Mouse (Mus musculus): Measurements from ENCODE around the gene Slc46a3. TPM values are rescaled to one million over a fixed set of nuclear protein-coding genes. Genes with fewer than 3 reads are reported as not detected.

Slc46a3 gene
- polyA plus RNA-seq, 1 experiment from 2014 or later, result 21.4 TPM

GRCm38 (mm10) chr5:147832842-147833241 is 61.8 kb downstream of the Slc46a3 start:
- 0 out of 2 replicates have a peak, but pooled peaks have one; percentile 36 for ATAC-seq
- H3K36me3 ChIP-seq (ENCODE audit: control insufficient read depth, insufficient read depth, low read length), result no peaks in the 10 kb centered on the region
- H3K4me2 ChIP-seq (ENCODE audit: low read depth, low read length), result no peak overlapping the region
- H3K27ac ChIP-seq (ENCODE audit: low read length), result no peak overlapping the region
- no peaks in the 10 kb centered on the region for H3K27me3 ChIP-seq (replicated peaks; ENCODE audit: control insufficient read depth, insufficient read depth, low read length)
- H3K9me3 ChIP-seq (ENCODE audit: control insufficient read depth, low read length), result no peaks in the 10 kb centered on the region
- 0 out of 2 replicates have a peak overlapping the region, but pooled peaks have one; percentile 5 for H3K4me3 ChIP-seq (ENCODE audit: low read length)
- no peak overlapping the region for H3K9ac ChIP-seq (ENCODE audit: low read depth, low read length)
- WGBS, result 17% methylated on average over 14 of the region's 14 CpGs
- H3K4me1 ChIP-seq (ENCODE audit: control insufficient read depth, insufficient read depth, low read length), result peaks cover 3% of the 10 kb centered on the region; the same call in 1 of the 2 replicates

- no peak overlapping the region for H3K4me2 ChIP-seq (ENCODE audit: low read depth, low read length)
- 77% methylated on average over 8 of the region's 8 CpGs for WGBS
- no peak for ATAC-seq
- no peaks in the 10 kb centered on the region for H3K27me3 ChIP-seq (replicated peaks; ENCODE audit: control insufficient read depth, insufficient read depth, low read length)
- peaks cover 12% of the 10 kb centered on the region for H3K4me1 ChIP-seq (ENCODE audit: control insufficient read depth, insufficient read depth, low read length)
- no peaks in the 10 kb centered on the region for H3K9me3 ChIP-seq (ENCODE audit: control insufficient read depth, low read length)
- no peak overlapping the region for H3K4me3 ChIP-seq (ENCODE audit: low read length)
- H3K27ac ChIP-seq (ENCODE audit: low read length), result no peak overlapping the region
- H3K36me3 ChIP-seq (ENCODE audit: control insufficient read depth, insufficient read depth, low read length), result no peaks in the 10 kb centered on the region
- no peak overlapping the region for H3K9ac ChIP-seq (ENCODE audit: low read depth, low read length)
Observed at GRCm38 (mm10) chr5:147828846-147829245, 65.8 kb downstream of the Slc46a3 start.

Other genes starting within 250 kb of the Slc46a3 start
- 9.7 and 10.0 TPM in 2 replicates for gene Flt1, start 168.8 kb downstream of the Slc46a3 start, polyA plus RNA-seq (2015; fragmentation: Nextera tagmentation; extraction: Ambion mirVana)
- gene Pomp, start 34.4 kb downstream of the Slc46a3 start, polyA plus RNA-seq (2015; fragmentation: Nextera tagmentation; extraction: Ambion mirVana), result 394 and 410 TPM in 2 replicates
- gene Mtus2, start 62.5 kb upstream of the Slc46a3 start, polyA plus RNA-seq (2015; fragmentation: Nextera tagmentation; extraction: Ambion mirVana), result 20.4 and 21.6 TPM in 2 replicates

Data from intestine, embryonic 16.5 days (tissue).